Mouse (Mus musculus) stomach, postnatal 0 days (tissue): Measurements from ENCODE around the gene Slbp. TPM values are rescaled to one million over a fixed set of nuclear protein-coding genes. Genes with fewer than 3 reads are reported as not detected.

Experiments used
- ATAC-seq: fragments of 200-750 bp; cut with Nextera tagmentation; 2 replicates; pipeline ENCODE4 v1.8.0; 2017; ENCODE audit not compliant: low FRiP score, low TSS enrichment
- DNase-seq: peaks from one replicate; pipeline ENCODE4 v3.0.0-alpha.2; 2016; ENCODE audit warnings: low spot score
- H3K27ac ChIP-seq: fragments of 300-500 bp; sonication (generic); replicated peaks from 2 replicates; pipeline ENCODE4 v1.5.1; 2014; ENCODE audit warnings: mild to moderate bottlenecking, control low read depth
- H3K27me3 ChIP-seq: fragments of 300-500 bp; sonication (generic); 2 replicates; pipeline ENCODE4 v1.6.1; 2014; ENCODE audit warnings: low read length; ENCODE audit not compliant: control insufficient read depth, insufficient read depth
- H3K36me3 ChIP-seq: fragments of 300-500 bp; sonication (generic); 2 replicates; pipeline ENCODE4 v1.6.1; 2014; ENCODE audit warnings: low read length, mixed read lengths; ENCODE audit not compliant: control insufficient read depth, insufficient read depth
- H3K4me1 ChIP-seq: fragments of 300-500 bp; sonication (generic); replicated peaks from 2 replicates; pipeline ENCODE4 v1.6.1; 2014; ENCODE audit warnings: antibody characterized with exemption; ENCODE audit not compliant: control insufficient read depth, insufficient read depth
- H3K4me2 ChIP-seq: fragments of 300-500 bp; sonication (generic); replicated peaks from 2 replicates; pipeline ENCODE4 v1.6.1; 2014; ENCODE audit warnings: low read depth, mild to moderate bottlenecking, control low read depth, moderate library complexity
- H3K4me3 ChIP-seq: fragments of 300-500 bp; sonication (generic); 2 replicates; pipeline ENCODE4 v1.5.1; 2014; ENCODE audit warnings: low read depth, low read length, control low read depth
- H3K9ac ChIP-seq: fragments of 300-500 bp; sonication (generic); 2 replicates; pipeline ENCODE4 v1.6.1; 2014; ENCODE audit warnings: mild to moderate bottlenecking, low read length, control low read depth, mixed read lengths
- H3K9me3 ChIP-seq: fragments of 300-500 bp; sonication (generic); 2 replicates; pipeline ENCODE4 v1.6.1; 2016; ENCODE audit warnings: low read length; ENCODE audit not compliant: control insufficient read depth
- CTCF ChIP-seq: IDR thresholded peaks from 2 replicates; pipeline ENCODE4 v1.5.1; 2016; ENCODE audit warnings: antibody characterized with exemption, low read depth, mild to moderate bottlenecking, moderate library complexity
- EP300 ChIP-seq: optimal IDR thresholded peaks from 2 replicates; pipeline ENCODE3; 2016; ENCODE audit warnings: antibody characterized with exemption
- WGBS: fragments of 180-500 bp; shearing (Covaris S2); extraction: QIAGEN DNeasy Blood & Tissue Kit; methylation state at CpG from one replicate; pipeline ENCODE4 v1.1.7; 2014; 5-methylcytosine and 5-hydroxymethylcytosine counted together
- polyA plus RNA-seq: library from polyadenylated mRNA; unstranded; fragments of >200 nt; fragmentation: Nextera tagmentation; extraction: Ambion mirVana; gene quantifications from 2 replicates; pipeline ENCODE4 v1.2.1, GENCODE M21; 2015

The Slbp gene
- polyA plus RNA-seq, 1 experiment from 2014 or later: 87.3 TPM

DNA sequence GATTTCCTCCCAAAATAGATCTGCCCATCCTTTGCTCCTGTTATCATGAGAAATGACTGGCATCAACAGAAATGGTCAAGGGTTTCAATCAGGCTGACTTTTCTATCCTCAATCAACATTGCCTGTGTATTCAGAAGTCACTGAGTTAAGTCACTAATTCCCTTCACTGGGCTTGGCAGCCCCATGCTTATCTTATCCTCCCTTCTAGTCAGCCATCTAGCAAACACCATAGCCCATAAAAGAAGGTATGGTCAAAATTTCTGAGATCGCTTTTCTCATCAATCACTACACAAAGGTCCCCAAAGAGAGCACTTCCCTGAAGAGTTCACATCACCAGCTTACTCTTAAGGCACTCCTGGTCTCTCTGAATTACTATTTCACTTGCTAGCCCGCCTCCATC is 1.4 kb downstream of the Slbp start:
- Histone ChIP-seq H3K36me3 (peaks cover 4% of the 10 kb centered on the region; the same call in 1 of the 2 replicates), H3K27me3 (no peaks in the 10 kb centered on the region), H3K4me2 (peak overlapping the region; percentile 61)

DNA sequence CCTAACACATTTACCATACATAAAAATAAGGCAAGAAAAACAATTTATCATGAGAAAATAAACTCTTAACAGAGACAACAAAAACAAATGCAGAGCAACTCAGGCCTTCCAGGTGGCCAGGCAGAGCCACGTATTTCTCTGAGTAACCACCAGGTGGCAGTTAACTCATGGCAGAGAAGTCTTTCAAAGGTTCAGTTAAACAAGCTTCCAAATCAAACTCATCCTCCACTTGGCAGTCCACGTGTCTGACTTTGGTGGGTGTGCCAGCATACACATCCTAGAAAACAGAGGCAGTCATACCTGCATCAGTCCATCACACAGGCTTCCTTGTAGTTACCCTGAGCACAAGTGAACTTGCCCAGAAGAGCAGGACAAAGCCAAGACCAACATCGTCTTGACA is 11.7 kb downstream of the Slbp start:
- Histone ChIP-seq H3K27ac (no peak overlapping the region), H3K36me3 (peaks cover 20% of the 10 kb centered on the region), H3K4me1 (no peaks in the 10 kb centered on the region), H3K4me2 (no peak overlapping the region), H3K27me3 (no peaks in the 10 kb centered on the region), H3K4me3 (no peak overlapping the region), H3K9ac (no peak overlapping the region), H3K9me3 (no peaks in the 10 kb centered on the region)
- TF ChIP-seq CTCF (peak; percentile 83), EP300 (no peak)
- ATAC-seq (peak; percentile 57; the same call in 1 of the 2 replicates), DNase-seq (peak; percentile 48)
- WGBS: 24% methylated on average over 3 of the region's 3 CpGs

More for the DNA sequence above, 1.4 kb downstream of the Slbp start:
- Histone ChIP-seq H3K4me3 (peak overlapping the region; percentile 64), H3K9me3 (no peaks in the 10 kb centered on the region), H3K4me1 (no peaks in the 10 kb centered on the region), H3K9ac (peak overlapping the region; percentile 83), H3K27ac (peak overlapping the region; percentile 98; the same call in 1 of the 2 replicates)
- TF ChIP-seq CTCF (no peak), EP300 (no peak)
- DNase-seq (no peak), ATAC-seq (no peak)
- 5% methylated on average over 2 of the region's 2 CpGs for WGBS

DNA sequence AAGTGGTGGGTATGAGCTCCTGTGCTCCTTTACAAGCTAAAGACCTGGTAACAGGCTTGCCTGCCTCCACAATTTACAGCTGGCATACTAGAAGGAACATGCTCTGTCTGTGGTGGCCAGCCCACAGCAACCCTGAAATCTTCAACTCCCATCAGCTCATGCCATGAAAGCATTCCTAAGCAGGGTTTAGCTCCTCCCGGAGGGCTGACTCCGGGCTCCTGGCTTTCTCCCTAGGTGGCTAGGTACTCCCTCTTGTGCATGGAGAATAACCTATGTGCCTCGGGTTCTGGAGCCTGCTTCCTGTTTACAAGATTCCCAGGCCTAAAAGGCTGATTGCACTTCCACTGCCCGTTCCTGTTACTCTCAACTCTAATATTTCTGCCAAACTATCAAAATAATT is 13.5 kb downstream of the Slbp start:
- no peak for DNase-seq
- WGBS: 39% methylated on average over 4 of the region's 4 CpGs
- peaks cover 13% of the 10 kb centered on the region for H3K36me3 ChIP-seq

DNA sequence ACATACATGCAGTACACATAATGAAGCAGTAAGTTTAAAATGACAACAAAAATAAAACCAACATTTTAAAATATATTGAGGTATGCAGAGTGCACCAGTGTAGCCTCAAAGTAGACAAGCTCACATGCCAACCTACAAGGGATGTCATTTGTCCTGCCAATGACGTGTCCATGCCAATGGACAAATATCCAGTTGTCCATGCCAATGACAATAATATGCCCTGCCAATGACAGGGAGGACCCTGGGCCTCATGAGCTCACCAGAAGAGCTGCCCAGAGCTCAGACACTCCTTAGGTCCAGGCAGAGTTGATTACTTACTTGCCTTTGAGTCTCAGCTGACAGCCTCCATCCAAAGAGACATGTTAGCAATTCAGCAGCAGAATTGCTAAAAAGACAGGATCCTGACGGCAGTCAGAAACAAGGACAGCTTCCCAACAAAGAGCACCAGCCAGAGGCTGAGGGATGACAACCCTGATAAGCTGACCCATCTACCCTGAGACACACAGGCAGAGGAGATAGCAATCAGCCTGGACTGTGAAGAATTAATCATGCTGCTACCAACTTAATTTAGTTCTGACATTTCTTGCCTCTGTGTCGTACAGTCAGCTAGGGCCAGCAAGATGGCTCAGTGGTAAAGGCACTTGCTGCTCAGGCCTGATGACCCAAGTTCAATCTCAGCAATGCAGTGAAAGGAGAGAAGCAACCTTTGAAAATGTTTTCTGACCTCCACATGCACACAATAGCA is 14.6 kb downstream of the Slbp start:
- TF ChIP-seq EP300 (no peak), CTCF (no peak)
- no peak for DNase-seq

More for the DNA sequence above, 13.5 kb downstream of the Slbp start:
- Histone ChIP-seq H3K27ac (no peak overlapping the region), H3K9me3 (no peaks in the 10 kb centered on the region), H3K27me3 (no peaks in the 10 kb centered on the region), H3K4me3 (no peak overlapping the region), H3K9ac (no peak overlapping the region), H3K4me2 (no peak overlapping the region), H3K4me1 (no peaks in the 10 kb centered on the region)
- no peak for ATAC-seq
- no peak for TF ChIP-seq EP300
- TF ChIP-seq CTCF: no peak

DNA sequence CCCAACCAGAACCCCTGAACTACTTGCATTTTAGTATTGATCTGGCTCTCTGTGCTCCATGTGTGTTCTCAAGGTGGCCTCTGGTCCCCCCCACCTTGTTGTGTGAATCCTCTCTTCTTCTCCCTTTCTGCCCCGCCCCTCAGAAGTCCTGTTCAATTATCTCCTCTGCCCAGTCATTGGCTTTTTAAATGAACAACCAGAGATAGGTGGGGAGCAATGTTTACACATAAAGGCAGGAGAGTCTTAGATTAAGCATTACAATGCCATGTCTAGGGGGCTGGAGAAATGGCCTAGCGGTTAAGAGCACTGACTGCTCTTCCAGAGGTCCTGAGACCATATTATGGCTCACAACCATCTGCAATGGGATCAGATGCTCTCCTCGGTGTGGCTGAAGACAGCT is 17.0 kb downstream of the Slbp start:
- no peaks in the 10 kb centered on the region for H3K4me1 ChIP-seq
- no peak overlapping the region for H3K27ac ChIP-seq
- no peak overlapping the region for H3K9ac ChIP-seq
- no peak overlapping the region for H3K4me2 ChIP-seq
- DNase-seq: no peak
- no peaks in the 10 kb centered on the region for H3K9me3 ChIP-seq
- no peaks in the 10 kb centered on the region for H3K36me3 ChIP-seq
- ATAC-seq: no peak
- 82% methylated on average over 3 of the region's 3 CpGs for WGBS
- no peak for TF ChIP-seq CTCF
- no peak for TF ChIP-seq EP300
- H3K4me3 ChIP-seq: no peak overlapping the region
- H3K27me3 ChIP-seq: no peaks in the 10 kb centered on the region

More for the DNA sequence above, 14.6 kb downstream of the Slbp start:
- no peaks in the 10 kb centered on the region for H3K9me3 ChIP-seq
- ATAC-seq: no peak
- no peaks in the 10 kb centered on the region for H3K27me3 ChIP-seq
- no peak overlapping the region for H3K27ac ChIP-seq
- H3K4me1 ChIP-seq: no peaks in the 10 kb centered on the region
- WGBS: 81% methylated on average over 3 of the region's 3 CpGs
- peaks cover 3% of the 10 kb centered on the region for H3K36me3 ChIP-seq
- H3K4me2 ChIP-seq: no peak overlapping the region
- no peak overlapping the region for H3K4me3 ChIP-seq
- no peak overlapping the region for H3K9ac ChIP-seq

DNA sequence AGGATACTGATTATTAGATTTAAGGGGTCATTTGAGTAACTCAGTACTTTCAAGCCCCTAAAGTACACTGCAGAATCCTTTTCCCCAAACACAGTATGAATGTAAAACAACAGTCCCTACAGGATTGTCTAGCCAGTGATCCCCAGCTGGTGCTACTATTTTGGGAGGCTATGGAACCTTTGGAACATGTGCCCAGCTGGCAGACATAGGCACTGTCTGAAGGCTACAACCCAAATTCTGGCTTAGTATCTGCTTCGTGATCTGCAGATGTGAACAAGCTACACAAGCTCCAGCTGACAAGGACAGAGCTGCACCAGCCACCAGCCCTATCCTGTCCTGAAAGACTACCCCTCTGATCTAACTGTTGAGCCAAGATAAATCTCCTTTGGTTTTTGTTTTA is 19.8 kb downstream of the Slbp start:
- H3K36me3 ChIP-seq: no peaks in the 10 kb centered on the region
- H3K27me3 ChIP-seq: no peaks in the 10 kb centered on the region
- H3K4me1 ChIP-seq: peaks cover 5% of the 10 kb centered on the region; the same call in 1 of the 2 replicates
- ATAC-seq (no peak), DNase-seq (no peak)
- TF ChIP-seq CTCF (no peak), EP300 (no peak)
- no peak overlapping the region for H3K9ac ChIP-seq
- no peaks in the 10 kb centered on the region for H3K9me3 ChIP-seq
- no peak overlapping the region for H3K27ac ChIP-seq
- H3K4me2 ChIP-seq: no peak overlapping the region
- H3K4me3 ChIP-seq: no peak overlapping the region
- WGBS: 63% methylated on average over 1 of the region's 1 CpGs
